In genomic region chr2:150766083-150766862, GRCm38 (mm10) we compare ENCODE assay signal across 10 mouse cellular contexts. TPM values are rescaled to one million over a fixed set of nuclear protein-coding genes. Genes with fewer than 3 reads are reported as not detected.
DNase-seq lines count a peak whose midpoint lies in the region; ATAC-seq lines count a peak whose summit lies in the region.
"Had no signal": no experiment of that assay in that cellular context is flagged by ENCODE, and none has a peak within 500 bp of the region (broad histone marks: within the 10 kb centered on the region; RNA-seq: fewer than 3 reads in every experiment).

No protein-coding gene starts in this region.

- no peak overlapping the region for H3K4me3 ChIP-seq in heart, embryonic 14.5 days (ENCODE audit: control insufficient read depth in 1 of 2, insufficient read depth in 1 of 2, low read depth in 1 of 2, low read length in 2 of 2)
- no peak overlapping the region for H3K4me3 ChIP-seq in midbrain, embryonic 16.5 days (ENCODE audit: low read depth, low read length)
- H3K4me3 ChIP-seq in midbrain, embryonic 14.5 days (replicated peaks; ENCODE audit: low read depth, low read length), result no peak overlapping the region
- no peak overlapping the region for H3K4me3 ChIP-seq in neural tube, embryonic 15.5 days (replicated peaks)
- H3K4me3 ChIP-seq: megakaryocyte, embryonic 14.5 days had no signal

- H3K9ac ChIP-seq in heart, embryonic 14.5 days (ENCODE audit: low read length), result peak overlapping the region; percentile 32
- no peak overlapping the region for H3K9ac ChIP-seq in midbrain, embryonic 16.5 days (ENCODE audit: low read depth, low read length)
- no peak overlapping the region for H3K9ac ChIP-seq in midbrain, embryonic 14.5 days (replicated peaks; ENCODE audit: low read length)
- no peak overlapping the region for H3K9ac ChIP-seq in neural tube, embryonic 15.5 days (replicated peaks)

- no peak for ATAC-seq in heart, embryonic 14.5 days (ENCODE audit: insufficient number of reproducible peaks, insufficient read depth, low FRiP score, low read depth)
- ATAC-seq in midbrain, embryonic 16.5 days, result no peak
- no peak for ATAC-seq in midbrain, embryonic 14.5 days (ENCODE audit: low FRiP score, low TSS enrichment)
- ATAC-seq in neural tube, embryonic 15.5 days (ENCODE audit: low FRiP score), result no peak
- ATAC-seq in megakaryocyte progenitor cell, adult 5-6 weeks (replicated peaks; ENCODE audit: poor library complexity), result no peak

- H3K4me2 ChIP-seq in heart, embryonic 14.5 days (ENCODE audit: low read length), result no peak overlapping the region
- H3K4me2 ChIP-seq in midbrain, embryonic 16.5 days (ENCODE audit: low read length), result no peak overlapping the region
- H3K4me2 ChIP-seq in midbrain, embryonic 14.5 days (ENCODE audit: low read length), result no peak overlapping the region
- no peak overlapping the region for H3K4me2 ChIP-seq in neural tube, embryonic 15.5 days

- DNase-seq in heart, adult 18-20 months, result no peak
- DNase-seq in midbrain, embryonic 14.5 days, result no peak
- DNase-seq in kidney, postnatal 25 days, result peak; percentile 79 to 81
- DNase-seq in left cerebral cortex, postnatal 10 days (ENCODE audit: extremely low spot score in 1 of 2, low spot score in 2 of 2), result no peak
- DNase-seq: thymus, postnatal 36 days had no signal

- peaks cover 24% of the 10 kb centered on the region for H3K36me3 ChIP-seq in heart, embryonic 14.5 days (ENCODE audit: control insufficient read depth, insufficient read depth, low read length)
- peaks cover 55% of the 10 kb centered on the region for H3K36me3 ChIP-seq in midbrain, embryonic 16.5 days (ENCODE audit: control insufficient read depth, insufficient read depth, low read length)
- H3K36me3 ChIP-seq in midbrain, embryonic 14.5 days (ENCODE audit: control insufficient read depth, insufficient read depth, low read length), result peaks cover 74% of the 10 kb centered on the region
- peaks cover 87% of the 10 kb centered on the region for H3K36me3 ChIP-seq in neural tube, embryonic 15.5 days

- H3K27me3 ChIP-seq in heart, embryonic 14.5 days (ENCODE audit: control insufficient read depth, insufficient read depth, low read length), result no peaks in the 10 kb centered on the region
- H3K27me3 ChIP-seq in midbrain, embryonic 16.5 days (ENCODE audit: control insufficient read depth, insufficient read depth, low read depth, low read length), result no peaks in the 10 kb centered on the region
- no peaks in the 10 kb centered on the region for H3K27me3 ChIP-seq in midbrain, embryonic 14.5 days (ENCODE audit: control insufficient read depth, insufficient read depth, low read length)
- H3K27me3 ChIP-seq in neural tube, embryonic 15.5 days (replicated peaks), result no peaks in the 10 kb centered on the region
- H3K27me3 ChIP-seq: megakaryocyte, embryonic 14.5 days had no signal

- H3K9me3 ChIP-seq in heart, embryonic 14.5 days (ENCODE audit: control insufficient read depth, low read length), result no peaks in the 10 kb centered on the region
- H3K9me3 ChIP-seq in midbrain, embryonic 16.5 days (replicated peaks; ENCODE audit: control insufficient read depth, low read length, poor library complexity, severe bottlenecking), result no peaks in the 10 kb centered on the region
- no peaks in the 10 kb centered on the region for H3K9me3 ChIP-seq in midbrain, embryonic 14.5 days (ENCODE audit: control insufficient read depth, low read length)
- no peaks in the 10 kb centered on the region for H3K9me3 ChIP-seq in neural tube, embryonic 15.5 days (replicated peaks)
- H3K9me3 ChIP-seq: megakaryocyte, embryonic 14.5 days had no signal

- WGBS in heart, embryonic 14.5 days, result 66% methylated on average over 4 of the region's 4 CpGs
- WGBS in midbrain, embryonic 16.5 days, result 86% methylated on average over 4 of the region's 4 CpGs
- WGBS in midbrain, embryonic 14.5 days, result 92% methylated on average over 4 of the region's 4 CpGs
- 93% methylated on average over 4 of the region's 4 CpGs for WGBS in neural tube, embryonic 15.5 days

- peaks cover 53 to 61% of the 10 kb centered on the region in 2 experiments for H3K4me1 ChIP-seq in heart, embryonic 14.5 days (ENCODE audit: control insufficient read depth in 2 of 2, insufficient read depth in 2 of 2, low read length in 2 of 2)
- no peaks in the 10 kb centered on the region for H3K4me1 ChIP-seq in midbrain, embryonic 16.5 days (ENCODE audit: control insufficient read depth, insufficient read depth, low read length)
- H3K4me1 ChIP-seq in midbrain, embryonic 14.5 days (ENCODE audit: control insufficient read depth, insufficient read depth, low read length), result no peaks in the 10 kb centered on the region
- peaks cover 12% of the 10 kb centered on the region for H3K4me1 ChIP-seq in neural tube, embryonic 15.5 days

- intact Hi-C loops in left cerebral cortex, postnatal 10 days (cut with DNase I), result no loop called here

- H3K27ac ChIP-seq in heart, embryonic 14.5 days (replicated peaks in 1 of 2; ENCODE audit: control insufficient read depth in 1 of 2, insufficient read depth in 1 of 2, low read depth in 2 of 2, low read length in 2 of 2), result peak overlapping the region; percentile 58 to 75
- peak overlapping the region; percentile 10; the same call in 1 of the 2 replicates for H3K27ac ChIP-seq in midbrain, embryonic 16.5 days (ENCODE audit: low read length)
- H3K27ac ChIP-seq in midbrain, embryonic 14.5 days (replicated peaks; ENCODE audit: low read depth, low read length), result no peak overlapping the region
- peak overlapping the region; percentile 54; the same call in 1 of the 2 replicates for H3K27ac ChIP-seq in neural tube, embryonic 15.5 days (replicated peaks)

RNA-seq across cellular contexts. Expression of gene Entpd6, which starts 17.4 kb away (rescaled TPM):
- 18.5 and 18.6 TPM in 2 replicates for polyA plus RNA-seq in heart, embryonic 14.5 days (2014; fragmentation: Nextera tagmentation; extraction: Ambion mirVana)
- 10 to 100 TPM; 17.6 to 17.8 TPM for total RNA-seq in heart, adult 18-20 months (2021)
- polyA plus RNA-seq in midbrain, embryonic 16.5 days (2015; fragmentation: Nextera tagmentation; extraction: Ambion mirVana), result 75.3 and 85.7 TPM in 2 replicates
- polyA plus RNA-seq in midbrain, embryonic 14.5 days (2014; fragmentation: Nextera tagmentation; extraction: Ambion mirVana), result 46.1 and 50.8 TPM in 2 replicates
- polyA plus RNA-seq in neural tube, embryonic 15.5 days (2015; fragmentation: Nextera tagmentation; extraction: Ambion mirVana), result 72.6 and 78.2 TPM in 2 replicates
- total RNA-seq in left cerebral cortex, postnatal 10 days (2021), result 10 to 100 TPM; 64.5 to 66.9 TPM
- 11.5 and 11.8 TPM in 2 replicates for total RNA-seq in megakaryocyte progenitor cell, adult 5-6 weeks (2015)
- 13.3 and 18.0 TPM in 2 replicates for total RNA-seq in megakaryocyte progenitor cell, adult 5-6 weeks (2017)

RNA-seq across cellular contexts. Expression of gene Pygb, which starts 20.3 kb away (rescaled TPM):
- 161 and 199 TPM in 2 replicates for polyA plus RNA-seq in heart, embryonic 14.5 days (2014; fragmentation: Nextera tagmentation; extraction: Ambion mirVana)
- total RNA-seq in heart, adult 18-20 months (2021), result 100 to 1,000 TPM; 507 to 527 TPM
- polyA plus RNA-seq in midbrain, embryonic 16.5 days (2015; fragmentation: Nextera tagmentation; extraction: Ambion mirVana), result 108 and 133 TPM in 2 replicates
- polyA plus RNA-seq in midbrain, embryonic 14.5 days (2014; fragmentation: Nextera tagmentation; extraction: Ambion mirVana), result 62.2 and 64.5 TPM in 2 replicates
- 153 and 158 TPM in 2 replicates for polyA plus RNA-seq in neural tube, embryonic 15.5 days (2015; fragmentation: Nextera tagmentation; extraction: Ambion mirVana)
- 100 to 1,000 TPM; 135 to 136 TPM for total RNA-seq in left cerebral cortex, postnatal 10 days (2021)
- 8.5 and 8.7 TPM in 2 replicates for total RNA-seq in megakaryocyte progenitor cell, adult 5-6 weeks (2015)
- total RNA-seq in megakaryocyte progenitor cell, adult 5-6 weeks (2017), result 24.0 and 33.9 TPM in 2 replicates

Comparison
In these comparisons a context has a peak if more than half of its experiments do, and no peak if none do; other contexts are left out.
1. DNase-seq: peak in kidney, postnatal 25 days (2 of 2); none in heart, adult 18-20 months (0 of 2), midbrain, embryonic 14.5 days (single experiment) and left cerebral cortex, postnatal 10 days (0 of 2).